Mouse (Mus musculus): ENCODE results near the gene Trim7. TPM values are rescaled to one million over a fixed set of nuclear protein-coding genes. Genes with fewer than 3 reads are reported as not detected.
"Not testable (repeated sequence)": the region's sequence is repeated elsewhere in the genome, so short reads cannot be mapped to it uniquely, and the experiment has no call there.

The Trim7 gene
- total RNA-seq, 2 experiments from 2014 or later = 9.5 to 14.2 TPM

- DNase-seq (ENCODE audit: low spot score in 2 of 2) = no peak
Observed at GRCm38 (mm10) chr11:48801831-48802772, 23.8 kb upstream of the Trim7 start.

- DNase-seq (ENCODE audit: low spot score in 2 of 2) = no peak
Observed at GRCm38 (mm10) chr11:48803988-48804387, 22.0 kb upstream of the Trim7 start.

- no peak for DNase-seq (ENCODE audit: low spot score in 2 of 2)
Observed at GRCm38 (mm10) chr11:48804922-48805321, 21.0 kb upstream of the Trim7 start.

GRCm38 (mm10) chr11:48806856-48807562 is 18.9 kb upstream of the Trim7 start:
- DNase-seq (ENCODE audit: low spot score in 2 of 2) = no peak

GRCm38 (mm10) chr11:48807563-48808303 is 18.2 kb upstream of the Trim7 start:
- DNase-seq (ENCODE audit: low spot score in 2 of 2) = no peak

GRCm38 (mm10) chr11:48808304-48808646 is 17.7 kb upstream of the Trim7 start:
- no peak for DNase-seq (ENCODE audit: low spot score in 2 of 2)

GRCm38 (mm10) chr11:48808737-48809433 is 17.1 kb upstream of the Trim7 start:
- no peak for DNase-seq (ENCODE audit: low spot score in 2 of 2)

GRCm38 (mm10) chr11:48809434-48809830 is 16.5 kb upstream of the Trim7 start:
- no peak for DNase-seq (ENCODE audit: low spot score in 2 of 2)

GRCm38 (mm10) chr11:48810142-48810541 is 15.8 kb upstream of the Trim7 start:
- DNase-seq (ENCODE audit: low spot score in 2 of 2) = no peak

GRCm38 (mm10) chr11:48813782-48814181 is 12.2 kb upstream of the Trim7 start:
- DNase-seq (ENCODE audit: low spot score in 2 of 2) = no peak

- no peak for DNase-seq (ENCODE audit: low spot score in 2 of 2)
Observed at GRCm38 (mm10) chr11:48815851-48816250, 10.1 kb upstream of the Trim7 start.

GRCm38 (mm10) chr11:48816281-48816781 is 9.6 kb upstream of the Trim7 start:
- peak in 1 of 2 experiments; percentile 34 for DNase-seq (ENCODE audit: low spot score in 2 of 2)

- DNase-seq (ENCODE audit: low spot score in 2 of 2) = peak; percentile 98 to 99
Observed at GRCm38 (mm10) chr11:48816800-48817665, 8.9 kb upstream of the Trim7 start, which contains the start of gene Trim41. Gene Trim41 (minus strand): TSS chr11:48817353.

- DNase-seq (ENCODE audit: low spot score in 2 of 2) = no peak
Observed at GRCm38 (mm10) chr11:48817794-48818193, 8.1 kb upstream of the Trim7 start.

- peak in 1 of 2 experiments; percentile 38 for DNase-seq (ENCODE audit: low spot score in 2 of 2)
Observed at GRCm38 (mm10) chr11:48818346-48818745, 7.6 kb upstream of the Trim7 start.

GRCm38 (mm10) chr11:48819614-48820307 is 6.2 kb upstream of the Trim7 start:
- DNase-seq (ENCODE audit: low spot score in 2 of 2) = no peak

GRCm38 (mm10) chr11:48820308-48820674 is 5.6 kb upstream of the Trim7 start:
- no peak for DNase-seq (ENCODE audit: low spot score in 2 of 2)

GRCm38 (mm10) chr11:48821299-48821698 is 4.6 kb upstream of the Trim7 start:
- DNase-seq (ENCODE audit: low spot score in 2 of 2) = not testable (repeated sequence)
